8 mouse cellular contexts compared by ENCODE assay signal in genomic region chr11:57827915-57828545, GRCm38 (mm10). TPM values are rescaled to one million over a fixed set of nuclear protein-coding genes. Genes with fewer than 3 reads are reported as not detected.
DNase-seq lines count a peak whose midpoint lies in the region; ATAC-seq and TF ChIP-seq lines count a peak whose summit lies in the region.

No protein-coding gene starts in this region.

- peak overlapping the region; percentile 80 for H3K9ac ChIP-seq in heart, embryonic 12.5 days
- H3K9ac ChIP-seq in liver, embryonic 16.5 days (ENCODE audit: low read depth, low read length), result no peak overlapping the region

- WGBS in heart, embryonic 12.5 days, result under 1% methylated on average over 33 of the region's 33 CpGs
- under 1% methylated on average over 33 of the region's 33 CpGs for WGBS in hindbrain, embryonic 10.5 days
- 2% methylated on average over 33 of the region's 33 CpGs for WGBS in liver, embryonic 16.5 days (ENCODE audit: insufficient replicate concordance)

- peak overlapping the region; percentile 76 for H3K27ac ChIP-seq in heart, embryonic 12.5 days (ENCODE audit: poor library complexity, severe bottlenecking)
- H3K27ac ChIP-seq in cortical plate, adult 2 months (ENCODE audit: insufficient read depth, low read length), result no peak overlapping the region
- H3K27ac ChIP-seq in hindbrain, embryonic 10.5 days, result no peak overlapping the region
- no peak overlapping the region for H3K27ac ChIP-seq in liver, embryonic 16.5 days (ENCODE audit: low read length)

- no peaks in the 10 kb centered on the region for H3K36me3 ChIP-seq in heart, embryonic 12.5 days
- no peaks in the 10 kb centered on the region for H3K36me3 ChIP-seq in hindbrain, embryonic 10.5 days
- H3K36me3 ChIP-seq in liver, embryonic 16.5 days (ENCODE audit: control insufficient read depth, insufficient read depth), result no peaks in the 10 kb centered on the region

- no peak for ATAC-seq in heart, embryonic 12.5 days (ENCODE audit: insufficient number of reproducible peaks, low FRiP score)
- ATAC-seq in liver, embryonic 16.5 days (ENCODE audit: low read depth), result no peak

- peaks cover 36% of the 10 kb centered on the region for H3K4me1 ChIP-seq in heart, embryonic 12.5 days (replicated peaks)
- no peaks in the 10 kb centered on the region for H3K4me1 ChIP-seq in cortical plate, adult 2 months (ENCODE audit: control insufficient read depth, insufficient read depth, low read length)
- H3K4me1 ChIP-seq in hindbrain, embryonic 10.5 days (replicated peaks), result peaks cover 34% of the 10 kb centered on the region
- no peaks in the 10 kb centered on the region; the same call in 1 of the 2 replicates for H3K4me1 ChIP-seq in liver, embryonic 16.5 days (ENCODE audit: control insufficient read depth, low read depth, low read length)

- no peak for DNase-seq in heart, adult 11 months
- peak; percentile 57 for DNase-seq in hindbrain, embryonic 10.5 days (ENCODE audit: low spot score)
- DNase-seq in thymus, postnatal 25 days, result peak; percentile 27
- DNase-seq in frontal cortex, postnatal 14 days (ENCODE audit: low spot score in 2 of 2), result no peak
- DNase-seq in layer of hippocampus, adult 9-11 months, result no peak

- TF ChIP-seq POLR2A in cortical plate, adult 2 months (IDR thresholded peaks at IDR 0.05; ENCODE audit: extremely low read depth, insufficient read depth, low read length), result no peak

- peak overlapping the region; percentile 80 for H3K4me2 ChIP-seq in heart, embryonic 12.5 days
- peak overlapping the region; percentile 19; the same call in 1 of the 2 replicates for H3K4me2 ChIP-seq in liver, embryonic 16.5 days (ENCODE audit: low read depth, low read length)

- peak overlapping the region; percentile 60 for H3K4me3 ChIP-seq in heart, embryonic 12.5 days
- H3K4me3 ChIP-seq in cortical plate, adult 2 months (ENCODE audit: insufficient read depth, low read length), result 0 out of 2 replicates have a peak overlapping the region, but pooled peaks have one; percentile 18
- peak overlapping the region; percentile 40 for H3K4me3 ChIP-seq in hindbrain, embryonic 10.5 days
- peak overlapping the region; percentile 13; the same call in 1 of the 2 replicates for H3K4me3 ChIP-seq in liver, embryonic 16.5 days (ENCODE audit: low read depth, low read length)

- no peak for TF ChIP-seq CTCF in cortical plate, adult 2 months (IDR thresholded peaks at IDR 0.05; ENCODE audit: extremely low read depth, insufficient read depth, low read length)

- H3K9me3 ChIP-seq in heart, embryonic 12.5 days (replicated peaks), result no peaks in the 10 kb centered on the region
- H3K9me3 ChIP-seq in hindbrain, embryonic 10.5 days, result no peaks in the 10 kb centered on the region
- no peaks in the 10 kb centered on the region for H3K9me3 ChIP-seq in liver, embryonic 16.5 days (replicated peaks; ENCODE audit: control insufficient read depth, low read length)

- peaks cover 50% of the 10 kb centered on the region for H3K27me3 ChIP-seq in heart, embryonic 12.5 days (replicated peaks)
- H3K27me3 ChIP-seq in hindbrain, embryonic 10.5 days (ENCODE audit: insufficient read depth, poor library complexity, severe bottlenecking), result peaks cover 98% of the 10 kb centered on the region
- peaks cover 74% of the 10 kb centered on the region for H3K27me3 ChIP-seq in liver, embryonic 16.5 days (ENCODE audit: control insufficient read depth, insufficient read depth, low read depth, low read length)

RNA-seq across cellular contexts. Expression of gene Hand1, which starts 4.6 kb away (rescaled TPM):
- polyA plus RNA-seq in heart, embryonic 12.5 days (2016; fragmentation: Nextera tagmentation; extraction: Ambion mirVana), result 62.0 and 66.2 TPM in 2 replicates
- polyA plus RNA-seq in cortical plate, adult 2 months (2012; rRNA removed), result not detected in 2 replicates
- polyA plus RNA-seq in hindbrain, embryonic 10.5 days (2016; fragmentation: Nextera tagmentation; extraction: Ambion mirVana), result 0.17 and 0.50 TPM in 2 replicates
- 0.11 and 0.18 TPM in 2 replicates for polyA plus RNA-seq in liver, embryonic 16.5 days (2015; fragmentation: Nextera tagmentation; extraction: Ambion mirVana)

RNA-seq across cellular contexts. Expression of gene Sap30l, which starts 26.6 kb away (rescaled TPM):
- 15.0 and 17.3 TPM in 2 replicates for polyA plus RNA-seq in heart, embryonic 12.5 days (2016; fragmentation: Nextera tagmentation; extraction: Ambion mirVana)
- 37.7 and 40.0 TPM in 2 replicates for polyA plus RNA-seq in cortical plate, adult 2 months (2012; rRNA removed)
- 8.8 and 12.7 TPM in 2 replicates for polyA plus RNA-seq in hindbrain, embryonic 10.5 days (2016; fragmentation: Nextera tagmentation; extraction: Ambion mirVana)
- 1.7 and 1.9 TPM in 2 replicates for polyA plus RNA-seq in liver, embryonic 16.5 days (2015; fragmentation: Nextera tagmentation; extraction: Ambion mirVana)

Comparison
In these comparisons a context has a peak if more than half of its experiments do, and no peak if none do; other contexts are left out.
1. DNase-seq: peak in hindbrain, embryonic 10.5 days (single experiment) and thymus, postnatal 25 days (single experiment); none in heart, adult 11 months (single experiment), frontal cortex, postnatal 14 days (0 of 2) and layer of hippocampus, adult 9-11 months (single experiment).
2. RNA of gene Hand1, which starts 4.6 kb away (polyA plus RNA-seq): 62.0 to 66.2 TPM in heart, embryonic 12.5 days; 0.11 to 0.18 TPM in liver, embryonic 16.5 days, 0.17 to 0.50 TPM in hindbrain, embryonic 10.5 days and not detected in cortical plate, adult 2 months; every median in the first group is over 10 times any median in the second.
3. Peak in every context shown above with its lines, with median percentiles within 50 percentile points of each other: H3K4me3 ChIP-seq.